Mouse (Mus musculus) neural tube, embryonic 15.5 days (tissue): ENCODE measurements around the gene Dmtf1. TPM values are rescaled to one million over a fixed set of nuclear protein-coding genes. Genes with fewer than 3 reads are reported as not detected.
A peak's percentile ranks its signal among the peaks of the same experiment; 100 is the strongest.

Experiments used
- ATAC-seq: fragments of 200-750 bp; cut with Nextera tagmentation; 2 replicates; pipeline ENCODE4 v1.8.0; 2017; ENCODE audit warnings: mild to moderate bottlenecking, moderate TSS enrichment, moderate library complexity; ENCODE audit not compliant: low FRiP score
- H3K27ac ChIP-seq: fragments of 300-500 bp; sonication (generic); replicated peaks from 2 replicates; pipeline ENCODE4 v1.5.1; 2015; ENCODE audit warnings: mild to moderate bottlenecking, inconsistent platforms
- H3K27me3 ChIP-seq: fragments of 300-500 bp; sonication (generic); replicated peaks from 2 replicates; pipeline ENCODE4 v1.6.1; 2015; ENCODE audit warnings: inconsistent platforms
- H3K36me3 ChIP-seq: fragments of 300-500 bp; sonication (generic); 2 replicates; pipeline ENCODE4 v1.6.1; 2015; ENCODE audit warnings: inconsistent platforms
- H3K4me1 ChIP-seq: fragments of 300-500 bp; sonication (generic); 2 replicates; pipeline ENCODE4 v1.6.1; 2015; ENCODE audit warnings: inconsistent platforms
- H3K4me2 ChIP-seq: fragments of 300-500 bp; sonication (generic); 2 replicates; pipeline ENCODE4 v1.6.1; 2015; ENCODE audit warnings: inconsistent platforms, mild to moderate bottlenecking, moderate library complexity
- H3K4me3 ChIP-seq: fragments of 300-500 bp; sonication (generic); replicated peaks from 2 replicates; pipeline ENCODE4 v1.5.1; 2015; ENCODE audit warnings: mild to moderate bottlenecking, inconsistent platforms
- H3K9ac ChIP-seq: fragments of 300-500 bp; sonication (generic); replicated peaks from 2 replicates; pipeline ENCODE4 v1.6.1; 2015; ENCODE audit warnings: mild to moderate bottlenecking, inconsistent platforms
- H3K9me3 ChIP-seq: fragments of 300-500 bp; sonication (generic); replicated peaks from 2 replicates; pipeline ENCODE4 v1.6.1; 2016; ENCODE audit warnings: inconsistent platforms
- WGBS: fragments of 180-500 bp; shearing (Covaris S2); methylation state at CpG from one replicate; pipeline ENCODE4 v1.1.7; 2015; ENCODE audit warnings: mixed read lengths; 5-methylcytosine and 5-hydroxymethylcytosine counted together
- polyA plus RNA-seq: library from polyadenylated mRNA; unstranded; fragments of >200 nt; fragmentation: Nextera tagmentation; extraction: Ambion mirVana; gene quantifications from 2 replicates; pipeline ENCODE4 v1.2.1, GENCODE M21; 2015

The Dmtf1 gene
- polyA plus RNA-seq, 1 experiment from 2014 or later: 52.7 TPM

DNA sequence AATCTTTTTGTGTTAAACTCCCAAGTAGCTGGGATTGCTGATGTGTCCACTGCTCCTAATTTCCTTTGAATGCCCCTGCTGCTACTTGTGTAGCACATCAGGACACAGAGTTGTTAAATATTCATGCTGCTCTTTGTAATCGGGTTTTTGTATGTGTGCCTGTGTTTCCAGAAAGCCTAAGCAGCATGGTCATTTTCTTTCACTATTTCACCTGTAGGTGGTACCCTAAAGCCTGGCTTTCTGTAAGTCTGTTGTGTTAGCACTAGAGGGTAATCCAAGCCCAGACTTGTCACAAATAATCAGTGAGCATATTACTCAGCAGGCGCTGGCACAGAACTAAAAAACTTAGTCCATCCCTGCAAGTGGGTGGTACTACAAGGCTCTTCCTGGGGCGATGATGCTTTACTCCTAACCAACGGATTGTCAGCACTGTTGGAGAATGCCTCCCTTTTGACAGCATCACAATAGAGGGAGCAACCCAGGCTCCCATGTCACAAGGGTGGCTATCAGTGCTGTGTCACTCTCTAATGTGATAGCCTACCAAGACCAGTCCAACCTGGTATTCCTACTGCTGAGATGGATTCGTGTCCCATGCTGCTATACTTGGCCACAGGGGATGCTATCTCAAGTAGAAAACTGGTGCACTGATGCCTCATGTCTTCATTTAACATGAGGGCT lies 88.3 kb downstream of the Dmtf1 start:
- H3K9ac ChIP-seq: no peak overlapping the region
- no peak overlapping the region for H3K4me3 ChIP-seq
- no peaks in the 10 kb centered on the region for H3K36me3 ChIP-seq
- H3K27me3 ChIP-seq: no peaks in the 10 kb centered on the region
- H3K4me2 ChIP-seq: no peak overlapping the region
- H3K27ac ChIP-seq: no peak overlapping the region
- WGBS: 48% methylated on average over 5 of the region's 5 CpGs
- peak; percentile 59; the same call in 1 of the 2 replicates for ATAC-seq
- H3K9me3 ChIP-seq: no peaks in the 10 kb centered on the region
- H3K4me1 ChIP-seq: no peaks in the 10 kb centered on the region

- no peaks in the 10 kb centered on the region for H3K27me3 ChIP-seq
- no peak overlapping the region for H3K4me3 ChIP-seq
- H3K4me1 ChIP-seq: no peaks in the 10 kb centered on the region
- H3K36me3 ChIP-seq: no peaks in the 10 kb centered on the region
- H3K4me2 ChIP-seq: no peak overlapping the region
- no peak overlapping the region for H3K27ac ChIP-seq
- H3K9me3 ChIP-seq: no peaks in the 10 kb centered on the region
- no peak for ATAC-seq
- 88% methylated on average over 3 of the region's 3 CpGs for WGBS
- no peak overlapping the region for H3K9ac ChIP-seq
Measured at GRCm38 (mm10) chr5:9071360-9071759, 90.2 kb downstream of the Dmtf1 start.

DNA sequence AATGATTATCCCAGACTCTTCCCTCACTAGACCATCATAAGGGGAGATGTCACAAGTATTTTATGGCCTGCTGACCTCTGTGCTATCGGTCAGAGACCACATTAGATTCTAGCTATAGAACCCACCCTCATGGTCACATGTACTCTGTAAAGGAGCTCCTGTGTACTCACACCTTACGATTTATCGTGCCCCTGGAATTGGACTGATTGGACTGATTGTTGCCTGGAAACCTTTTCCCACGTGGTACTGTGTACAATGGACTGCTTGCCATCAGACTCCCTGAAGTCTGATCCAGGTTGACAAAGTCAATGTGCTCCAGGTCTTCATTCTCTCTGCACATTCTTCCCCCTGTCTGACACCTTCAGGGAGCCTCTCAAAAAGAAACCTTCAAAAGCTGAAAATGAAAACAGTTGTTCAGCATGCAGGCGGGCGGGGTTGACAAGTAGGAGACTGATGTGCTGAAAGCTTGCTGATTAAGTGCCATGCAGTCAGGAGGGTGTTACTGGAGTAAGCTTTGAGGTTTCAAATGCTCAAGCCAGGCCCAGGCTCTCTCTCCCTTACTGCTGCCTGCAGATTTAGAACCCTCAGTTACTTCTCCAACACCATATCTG lies 91.9 kb downstream of the Dmtf1 start:
- no peak overlapping the region for H3K4me3 ChIP-seq
- H3K27ac ChIP-seq: no peak overlapping the region
- H3K9me3 ChIP-seq: no peaks in the 10 kb centered on the region
- no peaks in the 10 kb centered on the region for H3K27me3 ChIP-seq
- no peak overlapping the region for H3K4me2 ChIP-seq
- no peak for ATAC-seq
- no peaks in the 10 kb centered on the region for H3K4me1 ChIP-seq
- H3K9ac ChIP-seq: no peak overlapping the region
- no peaks in the 10 kb centered on the region for H3K36me3 ChIP-seq
- WGBS: 78% methylated on average over 6 of the region's 6 CpGs

- H3K4me3 ChIP-seq: no peak overlapping the region
- H3K9ac ChIP-seq: no peak overlapping the region
- no peak overlapping the region for H3K4me2 ChIP-seq
- no peak overlapping the region for H3K27ac ChIP-seq
- no peaks in the 10 kb centered on the region for H3K4me1 ChIP-seq
- no peaks in the 10 kb centered on the region for H3K36me3 ChIP-seq
- H3K27me3 ChIP-seq: no peaks in the 10 kb centered on the region
- peak; percentile 35; the same call in 1 of the 2 replicates for ATAC-seq
- WGBS: 57% methylated on average over 2 of the region's 2 CpGs
- no peaks in the 10 kb centered on the region for H3K9me3 ChIP-seq
Measured at GRCm38 (mm10) chr5:9068886-9069285, 92.7 kb downstream of the Dmtf1 start.

Other genes starting within 250 kb of the Dmtf1 start
- gene Crot, start 164.5 kb downstream of the Dmtf1 start, polyA plus RNA-seq: 21.9 and 26.6 TPM in 2 replicates
- 11.5 and 12.7 TPM in 2 replicates for gene Tmem243, start 61.1 kb downstream of the Dmtf1 start, polyA plus RNA-seq
- 21.6 and 27.1 TPM in 2 replicates for gene 9330182L06Rik, start 104.3 kb upstream of the Dmtf1 start, polyA plus RNA-seq